Mouse (Mus musculus) kidney, adult 2 months (tissue): Measurements from ENCODE around the gene Orc6.

Experiments
- CTCF ChIP-seq: fragments of 200-500 bp; conservative IDR thresholded peaks from 2 replicates; pipeline ENCODE4 v1.5.1; 2011; ENCODE audit warnings: low read depth, mild to moderate bottlenecking, control low read depth, low read length, moderate library complexity, mixed read lengths; ENCODE audit not compliant: insufficient read depth, insufficient read length
- POLR2A ChIP-seq: fragments of 200-500 bp; IDR thresholded peaks from one replicate; pipeline ENCODE4 v1.6.1; 2011; ENCODE audit warnings: low read depth, low read length, control low read depth

GRCm38 (mm10) chr8:85299434-85300077 lies at the start of gene Orc6, which contains the start of gene Vps35:
- no peak for TF ChIP-seq CTCF
- peak; percentile 34 for TF ChIP-seq POLR2A
